ENCODE assay signal across 15 mouse cellular contexts in the genomic region with DNA sequence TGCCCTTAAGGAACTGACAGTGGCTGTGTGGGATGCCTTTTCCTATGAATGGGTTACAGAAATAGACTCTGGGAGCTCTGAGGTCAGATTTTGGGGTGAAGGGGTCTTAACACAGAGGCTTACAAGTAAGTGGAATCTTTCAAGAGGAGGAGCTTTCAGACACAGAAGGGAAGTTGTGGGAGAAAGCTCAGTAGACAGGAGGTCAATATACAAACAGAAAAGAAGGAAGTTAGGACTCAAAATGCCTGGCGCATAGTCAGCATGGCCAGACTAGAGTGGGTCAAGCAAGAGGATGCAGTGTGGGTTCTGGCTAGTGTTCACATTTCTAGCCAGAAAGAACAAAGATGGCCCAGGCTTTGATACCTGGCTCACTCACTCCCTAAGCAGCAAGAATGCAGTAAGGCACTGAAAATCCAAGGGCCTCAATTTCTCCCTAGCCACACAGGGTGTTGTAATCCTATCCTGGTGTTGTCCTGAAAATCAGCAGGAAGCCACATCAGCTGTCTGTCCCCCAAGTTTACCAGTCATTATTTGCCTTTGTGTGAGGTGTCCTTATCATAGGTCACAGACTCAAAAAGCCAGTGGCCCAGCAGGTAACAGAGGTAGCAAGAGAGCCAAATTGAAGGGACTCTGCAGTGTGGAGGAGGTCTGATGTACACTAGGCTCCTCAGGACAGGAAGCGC.
DNase-seq lines count a peak whose midpoint lies in the region; ATAC-seq and TF ChIP-seq lines count a peak whose summit lies in the region.
"Had no signal": no experiment of that assay in that cellular context is flagged by ENCODE, and none has a peak within 500 bp of the region (broad histone marks: within the 10 kb centered on the region; RNA-seq: fewer than 3 reads in every experiment).

No protein-coding gene starts in this region.

- peak overlapping the region; percentile 44; the same call in 1 of the 2 replicates for H3K9ac ChIP-seq in liver, adult 2 months (ENCODE audit: low read depth, low read length)
- H3K9ac ChIP-seq: embryonic facial prominence, embryonic 15.5 days; heart, embryonic 12.5 days; hindbrain, embryonic 15.5 days had no signal

- peaks cover 13% of the 10 kb centered on the region for H3K4me1 ChIP-seq in liver, adult 2 months (ENCODE audit: control insufficient read depth, insufficient read depth, low read length)
- H3K4me1 ChIP-seq in embryonic facial prominence, embryonic 10.5 days: peaks cover 18% of the 10 kb centered on the region
- H3K4me1 ChIP-seq: heart, embryonic 12.5 days had no signal

- H3K9me3 ChIP-seq in embryonic facial prominence, embryonic 10.5 days: no peaks in the 10 kb centered on the region
- H3K9me3 ChIP-seq: embryonic facial prominence, embryonic 15.5 days; forebrain, embryonic 10.5 days; heart, embryonic 12.5 days; hindbrain, embryonic 15.5 days had no signal

- TF ChIP-seq CTCF in liver, adult 2 months (IDR thresholded peaks at IDR 0.05; ENCODE audit: low read depth, low read length): no peak

- no peak for TF ChIP-seq POLR2A in liver, adult 2 months (IDR thresholded peaks at IDR 0.05; ENCODE audit: extremely low read depth, insufficient read depth, low read length)

- H3K27ac ChIP-seq in liver, adult 2 months (replicated peaks; ENCODE audit: insufficient read depth, low read depth, low read length): peak overlapping the region; percentile 99
- H3K27ac ChIP-seq in embryonic facial prominence, embryonic 10.5 days (replicated peaks): no peak overlapping the region
- H3K27ac ChIP-seq: embryonic facial prominence, embryonic 15.5 days; forebrain, embryonic 10.5 days; hindbrain, embryonic 15.5 days had no signal

- H3K79me2 ChIP-seq in liver, adult 2 months (ENCODE audit: control insufficient read depth, insufficient read depth, low read length): no peaks in the 10 kb centered on the region

- peak; percentile 89 for DNase-seq in liver, adult 2 months (ENCODE audit: extremely low read depth, low read depth, low spot score)
- no peak for DNase-seq in liver
- peak; percentile 20 for DNase-seq in c-Kit-positive CD71-negative TER-119-negative erythroid progenitor cells, embryonic 14.5 days (ENCODE audit: low read depth)
- DNase-seq in frontal cortex, postnatal 14 days (ENCODE audit: low spot score in 2 of 2): no peak
- no peak for DNase-seq in embryonic facial prominence, embryonic 10.5 days (ENCODE audit: low spot score)
- DNase-seq: B cell, adult 2 months; gastrocnemius, postnatal 36 days had no signal

- H3K36me3 ChIP-seq in liver, adult 2 months (ENCODE audit: control insufficient read depth, insufficient read depth, low read length): no peaks in the 10 kb centered on the region
- H3K36me3 ChIP-seq in embryonic facial prominence, embryonic 10.5 days (replicated peaks): no peaks in the 10 kb centered on the region
- H3K36me3 ChIP-seq: embryonic facial prominence, embryonic 15.5 days; forebrain, embryonic 10.5 days; heart, embryonic 12.5 days; hindbrain, embryonic 15.5 days had no signal

- no peak overlapping the region for H3K4me3 ChIP-seq in liver, adult 2 months (ENCODE audit: insufficient read depth, low read depth, low read length)
- H3K4me3 ChIP-seq in embryonic facial prominence, embryonic 10.5 days: no peak overlapping the region
- H3K4me3 ChIP-seq: embryonic facial prominence, embryonic 15.5 days; erythroblast, embryonic 14.5 days; forebrain, embryonic 10.5 days; heart, embryonic 12.5 days; hindbrain, embryonic 15.5 days had no signal

- WGBS in liver, adult 2 months: 39% methylated on average over 2 of the region's 2 CpGs
- 93% methylated on average over 2 of the region's 2 CpGs for WGBS in embryonic facial prominence, embryonic 10.5 days

- ATAC-seq in granulocyte monocyte progenitor cell, adult 5-6 weeks (replicated peaks; ENCODE audit: poor library complexity, severe bottlenecking): peak; percentile 70
- ATAC-seq in megakaryocyte progenitor cell, adult 5-6 weeks (replicated peaks; ENCODE audit: poor library complexity): peak; percentile 52; the same call in 1 of the 2 replicates
- ATAC-seq: forebrain, embryonic 14.5 days had no signal

- H3K27me3 ChIP-seq in liver, adult 2 months (ENCODE audit: control insufficient read depth, insufficient read depth, low read length): no peaks in the 10 kb centered on the region
- H3K27me3 ChIP-seq in embryonic facial prominence, embryonic 10.5 days (replicated peaks; ENCODE audit: low read depth, poor library complexity, severe bottlenecking): no peaks in the 10 kb centered on the region
- H3K27me3 ChIP-seq: hindbrain, embryonic 15.5 days had no signal

Comparison
In these comparisons a context has a peak if more than half of its experiments do, and no peak if none do; other contexts are left out.
1. DNase-seq: peak in liver, adult 2 months (single experiment) and c-Kit-positive CD71-negative TER-119-negative erythroid progenitor cells, embryonic 14.5 days (single experiment); none in liver (single experiment), frontal cortex, postnatal 14 days (0 of 2) and embryonic facial prominence, embryonic 10.5 days (single experiment).